In the genomic region with DNA sequence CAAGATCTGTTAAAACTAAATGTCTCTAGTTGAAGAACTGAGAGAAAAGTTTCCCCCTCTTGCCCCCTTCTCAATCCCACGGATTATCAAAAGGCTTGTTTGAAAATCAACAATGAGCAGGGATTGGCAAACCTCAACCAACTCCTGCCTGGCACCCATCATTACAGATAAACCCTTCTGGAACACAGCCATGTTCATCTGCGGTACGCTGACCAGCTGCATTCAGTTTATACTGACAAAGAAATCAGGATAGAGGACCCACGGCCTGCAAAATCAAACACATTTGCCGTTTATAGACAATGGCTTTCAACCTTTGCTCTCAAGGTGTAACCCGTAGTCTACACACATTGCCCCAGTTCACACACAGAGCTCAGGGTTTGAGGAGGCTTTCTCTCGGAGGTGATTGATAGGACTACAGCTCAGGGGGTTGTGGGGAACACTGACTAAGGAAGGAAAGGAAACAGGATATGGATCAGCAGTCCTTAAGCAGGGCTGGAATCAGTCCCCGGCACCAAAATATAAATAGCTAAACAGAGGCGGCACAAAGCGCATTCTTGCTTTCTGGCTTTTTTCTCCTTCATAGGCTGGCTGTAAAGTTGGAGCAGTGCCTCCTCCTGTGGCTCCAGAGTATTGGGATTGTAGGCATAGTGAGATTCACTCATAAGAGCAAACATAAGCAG, we compare ENCODE assay signal across 11 mouse cellular contexts. TPM values are rescaled to one million over a fixed set of nuclear protein-coding genes. Genes with fewer than 3 reads are reported as not detected.
DNase-seq lines count a peak whose midpoint lies in the region; ATAC-seq and TF ChIP-seq lines count a peak whose summit lies in the region.
"Had no signal": no experiment of that assay in that cellular context is flagged by ENCODE, and none has a peak within 500 bp of the region (broad histone marks: within the 10 kb centered on the region; RNA-seq: fewer than 3 reads in every experiment).

No protein-coding gene starts in this region.

- ATAC-seq in heart, postnatal 0 days (ENCODE audit: insufficient read depth, low read depth): peak; percentile 44; the same call in 1 of the 2 replicates
- no peak for ATAC-seq in liver, embryonic 13.5 days (ENCODE audit: low read depth)
- no peak for ATAC-seq in stomach, embryonic 16.5 days (ENCODE audit: insufficient read depth, low FRiP score)
- no peak for ATAC-seq in forebrain, embryonic 16.5 days

- TF ChIP-seq EP300 in heart, postnatal 0 days (IDR thresholded peaks at IDR 0.05; ENCODE audit: low read depth): no peak

- H3K36me3 ChIP-seq in heart, postnatal 0 days (replicated peaks; ENCODE audit: control insufficient read depth, insufficient read depth, low read length): no peaks in the 10 kb centered on the region
- no peaks in the 10 kb centered on the region for H3K36me3 ChIP-seq in liver, embryonic 13.5 days
- no peaks in the 10 kb centered on the region for H3K36me3 ChIP-seq in stomach, embryonic 16.5 days (ENCODE audit: control insufficient read depth, insufficient read depth, low read length)
- H3K36me3 ChIP-seq in forebrain, embryonic 16.5 days (ENCODE audit: control insufficient read depth, insufficient read depth): no peaks in the 10 kb centered on the region
- H3K36me3 ChIP-seq: embryonic facial prominence, embryonic 15.5 days had no signal

- peaks cover 24% of the 10 kb centered on the region for H3K4me1 ChIP-seq in heart, postnatal 0 days (ENCODE audit: control insufficient read depth, insufficient read depth)
- H3K4me1 ChIP-seq in liver, embryonic 13.5 days (replicated peaks): peaks cover 37% of the 10 kb centered on the region
- peaks cover 5% of the 10 kb centered on the region; the same call in 1 of the 2 replicates for H3K4me1 ChIP-seq in stomach, embryonic 16.5 days (ENCODE audit: control insufficient read depth, insufficient read depth, low read length)
- H3K4me1 ChIP-seq in forebrain, embryonic 16.5 days (replicated peaks; ENCODE audit: control insufficient read depth, insufficient read depth, low read length): no peaks in the 10 kb centered on the region
- H3K4me1 ChIP-seq: embryonic facial prominence, embryonic 15.5 days had no signal

- DNase-seq in kidney, postnatal 14 days: peak; percentile 13
- DNase-seq in kidney, adult 11 months: no peak
- DNase-seq in heart, postnatal 0 days (ENCODE audit: low spot score): no peak
- DNase-seq in liver, embryonic 13.5 days: no peak
- no peak for DNase-seq in layer of hippocampus, adult 9-10 months (ENCODE audit: low spot score)
- DNase-seq: thymus, postnatal 36 days had no signal

- WGBS in heart, postnatal 0 days: 28% methylated on average over 10 of the region's 10 CpGs
- WGBS in liver, embryonic 13.5 days (ENCODE audit: insufficient replicate concordance): 56% methylated on average over 10 of the region's 10 CpGs
- WGBS in stomach, embryonic 16.5 days: 46% methylated on average over 10 of the region's 10 CpGs
- 75% methylated on average over 10 of the region's 10 CpGs for WGBS in forebrain, embryonic 16.5 days

- no peak overlapping the region for H3K4me2 ChIP-seq in heart, postnatal 0 days (ENCODE audit: low read depth, low read length)
- H3K4me2 ChIP-seq in liver, embryonic 13.5 days: no peak overlapping the region
- no peak overlapping the region for H3K4me2 ChIP-seq in stomach, embryonic 16.5 days (ENCODE audit: low read depth, low read length)
- no peak overlapping the region for H3K4me2 ChIP-seq in forebrain, embryonic 16.5 days (ENCODE audit: low read length)
- H3K4me2 ChIP-seq: embryonic facial prominence, embryonic 15.5 days had no signal

- no peaks in the 10 kb centered on the region for H3K9me3 ChIP-seq in heart, postnatal 0 days (replicated peaks; ENCODE audit: control insufficient read depth, low read length)
- H3K9me3 ChIP-seq in liver, embryonic 13.5 days (replicated peaks): no peaks in the 10 kb centered on the region
- H3K9me3 ChIP-seq in stomach, embryonic 16.5 days (replicated peaks; ENCODE audit: control insufficient read depth, low read length): no peaks in the 10 kb centered on the region
- no peaks in the 10 kb centered on the region for H3K9me3 ChIP-seq in forebrain, embryonic 16.5 days (ENCODE audit: control insufficient read depth, low read length)
- H3K9me3 ChIP-seq: embryonic facial prominence, embryonic 15.5 days had no signal

- no peaks in the 10 kb centered on the region for H3K27me3 ChIP-seq in heart, postnatal 0 days (ENCODE audit: control insufficient read depth, insufficient read depth, low read length)
- H3K27me3 ChIP-seq in liver, embryonic 13.5 days: no peaks in the 10 kb centered on the region
- H3K27me3 ChIP-seq in stomach, embryonic 16.5 days (ENCODE audit: control insufficient read depth, insufficient read depth, low read length): no peaks in the 10 kb centered on the region
- H3K27me3 ChIP-seq in forebrain, embryonic 16.5 days (replicated peaks; ENCODE audit: control insufficient read depth, insufficient read depth, low read length): no peaks in the 10 kb centered on the region
- H3K27me3 ChIP-seq: embryonic facial prominence, embryonic 15.5 days; megakaryocyte, embryonic 14.5 days had no signal

- peak overlapping the region; percentile 6 for H3K9ac ChIP-seq in heart, postnatal 0 days (replicated peaks; ENCODE audit: low read depth, low read length)
- H3K9ac ChIP-seq in liver, embryonic 13.5 days: no peak overlapping the region
- 0 out of 2 replicates have a peak overlapping the region, but pooled peaks have one; percentile 43 for H3K9ac ChIP-seq in stomach, embryonic 16.5 days (ENCODE audit: low read length)
- no peak overlapping the region for H3K9ac ChIP-seq in forebrain, embryonic 16.5 days (replicated peaks; ENCODE audit: low read depth, low read length)
- H3K9ac ChIP-seq: embryonic facial prominence, embryonic 15.5 days had no signal

- peak overlapping the region; percentile 63 for H3K27ac ChIP-seq in heart, postnatal 0 days (ENCODE audit: low read depth)
- peak overlapping the region; percentile 54 for H3K27ac ChIP-seq in liver, embryonic 13.5 days
- H3K27ac ChIP-seq in stomach, embryonic 16.5 days (ENCODE audit: low read length): peak overlapping the region; percentile 24; the same call in 1 of the 2 replicates
- no peak overlapping the region for H3K27ac ChIP-seq in forebrain, embryonic 16.5 days (ENCODE audit: low read length)
- H3K27ac ChIP-seq: embryonic facial prominence, embryonic 15.5 days; kidney, postnatal 0 days had no signal

- TF ChIP-seq CTCF in heart, postnatal 0 days (IDR thresholded peaks at IDR 0.05; ENCODE audit: low read depth): no peak

- no peak overlapping the region for H3K4me3 ChIP-seq in heart, postnatal 0 days (ENCODE audit: low read depth, low read length)
- H3K4me3 ChIP-seq in liver, embryonic 13.5 days (replicated peaks): no peak overlapping the region
- H3K4me3 ChIP-seq in stomach, embryonic 16.5 days (replicated peaks; ENCODE audit: low read length): no peak overlapping the region
- no peak overlapping the region for H3K4me3 ChIP-seq in forebrain, embryonic 16.5 days (replicated peaks; ENCODE audit: low read length)
- H3K4me3 ChIP-seq: embryonic facial prominence, embryonic 15.5 days; megakaryocyte, embryonic 14.5 days had no signal

RNA-seq across cellular contexts. Expression of a gene that starts 19.3 kb away (rescaled TPM):
- total RNA-seq in heart, postnatal 0 days (2014; rRNA removed; ENCODE audit: low replicate concordance): 82.6 and 92.3 TPM in 2 replicates
- polyA plus RNA-seq in heart, postnatal 0 days (2015; fragmentation: Nextera tagmentation; extraction: Ambion mirVana): 63.9 and 76.3 TPM in 2 replicates
- 144 and 148 TPM in 2 replicates for polyA plus RNA-seq in liver, embryonic 13.5 days (2015; fragmentation: Nextera tagmentation; extraction: Ambion mirVana)
- polyA plus RNA-seq in stomach, embryonic 16.5 days (2015; fragmentation: Nextera tagmentation; extraction: Ambion mirVana): 82.0 and 83.5 TPM in 2 replicates
- polyA plus RNA-seq in forebrain, embryonic 16.5 days (2015; fragmentation: Nextera tagmentation; extraction: Ambion mirVana): 37.3 and 43.7 TPM in 2 replicates

RNA-seq across cellular contexts. Expression of a gene that starts 59.2 kb away (rescaled TPM):
- total RNA-seq in heart, postnatal 0 days (2014; rRNA removed; ENCODE audit: low replicate concordance): 19.2 and 28.6 TPM in 2 replicates
- 2.8 and 3.4 TPM in 2 replicates for polyA plus RNA-seq in heart, postnatal 0 days (2015; fragmentation: Nextera tagmentation; extraction: Ambion mirVana)
- 1.5 and 2.6 TPM in 2 replicates for polyA plus RNA-seq in liver, embryonic 13.5 days (2015; fragmentation: Nextera tagmentation; extraction: Ambion mirVana)
- polyA plus RNA-seq in stomach, embryonic 16.5 days (2015; fragmentation: Nextera tagmentation; extraction: Ambion mirVana): 6.9 and 9.0 TPM in 2 replicates
- polyA plus RNA-seq in forebrain, embryonic 16.5 days (2015; fragmentation: Nextera tagmentation; extraction: Ambion mirVana): 3.2 and 4.7 TPM in 2 replicates

Comparison
In these comparisons a context has a peak if more than half of its experiments do, and no peak if none do; other contexts are left out.
1. H3K9ac ChIP-seq: peak in heart, postnatal 0 days (single experiment) and stomach, embryonic 16.5 days (single experiment); none in liver, embryonic 13.5 days (single experiment) and forebrain, embryonic 16.5 days (single experiment).